Mouse (Mus musculus): ENCODE results near the gene Myo15b.

GRCm38 (mm10) chr11:115826487-115826886 lies 31.7 kb upstream of the Myo15b start:
- TF ChIP-seq TAL1 (IDR thresholded peaks at IDR 0.05; ENCODE audit: low read length) (no peak), GATA1 (IDR thresholded peaks at IDR 0.05; ENCODE audit: low read length) (no peak)

Data from erythroblast, embryonic 14.5 days (primary cell).